Mouse (Mus musculus) heart, embryonic 16.5 days (tissue): ENCODE data around the gene Kcna4. TPM values are rescaled to one million over a fixed set of nuclear protein-coding genes. Genes with fewer than 3 reads are reported as not detected.

ENCODE experiments used
- polyA plus RNA-seq: library from polyadenylated mRNA; unstranded; fragments of >200 nt; fragmentation: Nextera tagmentation; extraction: Ambion mirVana; gene quantifications from 2 replicates; pipeline ENCODE4 v1.2.1, GENCODE M21; 2015

Kcna4 gene
- polyA plus RNA-seq, 1 experiment from 2014 or later = 6.1 TPM

Other genes with a start within 250 kb of the Kcna4 start
- not detected in 2 replicates for gene Fshb, start 231.0 kb upstream of the Kcna4 start, polyA plus RNA-seq